ENCODE assay signal across 8 mouse cellular contexts in the genomic region with DNA sequence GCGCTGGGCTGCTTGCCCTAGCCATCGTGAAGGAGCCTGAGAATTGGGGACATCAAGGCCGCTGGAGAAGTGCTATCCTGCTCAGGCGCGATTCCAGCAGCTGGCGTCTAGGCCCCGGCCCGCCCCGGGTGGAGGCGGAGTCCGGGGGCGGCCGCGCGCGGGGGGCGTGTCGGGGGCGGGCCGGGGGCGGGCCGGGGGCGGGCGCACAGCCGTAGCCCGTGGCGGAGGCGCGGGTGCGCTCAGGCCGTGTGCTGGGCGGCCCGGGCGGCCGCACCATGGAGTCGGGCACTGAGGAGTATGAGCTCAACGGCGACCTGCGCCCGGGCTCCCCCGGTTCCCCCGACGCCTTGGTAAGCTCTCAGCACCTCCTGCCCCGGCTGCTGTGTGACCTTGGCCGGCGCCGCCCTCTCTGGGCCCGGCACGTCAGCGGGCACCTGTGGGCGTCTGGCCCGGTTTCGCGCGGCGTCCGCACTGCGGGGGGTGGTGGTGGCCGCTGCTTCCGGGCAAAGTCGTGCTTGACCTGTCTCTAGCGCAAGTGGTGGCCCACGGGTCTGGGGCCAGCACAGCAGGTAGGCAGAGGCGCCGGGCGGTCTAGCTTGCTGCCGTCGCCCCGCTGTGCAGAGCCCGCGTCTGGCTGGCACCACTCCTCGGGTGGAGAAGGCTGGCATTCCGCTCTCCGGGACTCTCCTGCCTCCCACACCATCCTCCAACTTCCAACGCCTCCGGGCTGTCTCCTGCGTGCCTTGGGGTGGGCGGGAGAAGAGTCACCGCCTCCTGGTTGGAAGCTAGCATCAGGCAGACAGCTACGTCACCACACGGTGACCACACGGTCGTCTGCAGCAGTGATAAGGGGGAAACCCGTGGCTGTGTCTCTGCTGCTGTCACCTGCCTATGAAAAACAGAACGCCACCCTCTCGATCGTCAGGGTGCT. TPM values are rescaled to one million over a fixed set of nuclear protein-coding genes. Genes with fewer than 3 reads are reported as not detected.
DNase-seq lines count a peak whose midpoint lies in the region; ATAC-seq and TF ChIP-seq lines count a peak whose summit lies in the region.

Ninj1 (plus strand) TSS at position 198 of the 931 bp plus-strand sequence.

- no peaks in the 10 kb centered on the region for H3K9me3 ChIP-seq in hindbrain, embryonic 16.5 days (ENCODE audit: control insufficient read depth, low read length)

- peak; percentile 56 to 76 for DNase-seq in cerebellum, postnatal 4 days (ENCODE audit: low spot score in 2 of 2)
- DNase-seq in gastrocnemius, adult 2 months = peak; percentile 94
- DNase-seq in left cerebral cortex, postnatal 10 days (ENCODE audit: extremely low spot score in 1 of 2, low spot score in 2 of 2) = peak; percentile 68 to 91
- DNase-seq in right cerebral cortex, postnatal 10 days (ENCODE audit: low spot score in 2 of 2) = peak; percentile 88 to 91
- peak; percentile 87 for DNase-seq in urinary bladder, postnatal 14 days (ENCODE audit: low spot score)

- intact Hi-C loops in gastrocnemius, adult 2 months (cut with DNase I) = no loop called here
- intact Hi-C loops in left cerebral cortex, postnatal 10 days (cut with DNase I) = no loop called here

- H3K27me3 ChIP-seq in hindbrain, embryonic 16.5 days (replicated peaks; ENCODE audit: control insufficient read depth, insufficient read depth, low read length) = no peaks in the 10 kb centered on the region

- ATAC-seq in activated CD4-positive, CD25-positive, alpha-beta regulatory T cell, adult 4 months = peak; percentile 92
- ATAC-seq in hindbrain, embryonic 16.5 days = peak; percentile 93
- ATAC-seq in megakaryocyte progenitor cell, adult 5-6 weeks (replicated peaks; ENCODE audit: poor library complexity) = peak; percentile 80

- no peak for TF ChIP-seq CTCF in gastrocnemius, adult 2 months (IDR thresholded peaks at IDR 0.05)

- H3K27ac ChIP-seq in gastrocnemius, adult 2 months = peak within 1 kb of the TSS; percentile 93
- H3K27ac ChIP-seq in hindbrain, embryonic 16.5 days (ENCODE audit: low read depth, low read length) = peak within 1 kb of the TSS; percentile 52

- H3K4me2 ChIP-seq in hindbrain, embryonic 16.5 days (ENCODE audit: low read length) = peak within 1 kb of the TSS; percentile 85

- H3K4me3 ChIP-seq in gastrocnemius, adult 2 months = peak within 1 kb of the TSS; percentile 96
- H3K4me3 ChIP-seq in hindbrain, embryonic 16.5 days (ENCODE audit: low read length) = peak within 1 kb of the TSS; percentile 57

- H3K9ac ChIP-seq in hindbrain, embryonic 16.5 days (ENCODE audit: low read depth, low read length) = peak within 1 kb of the TSS; percentile 68

- peaks cover 26% of the 10 kb centered on the region for H3K4me1 ChIP-seq in hindbrain, embryonic 16.5 days (ENCODE audit: control insufficient read depth, insufficient read depth, low read depth, low read length)

- H3K36me3 ChIP-seq in hindbrain, embryonic 16.5 days (ENCODE audit: control insufficient read depth, insufficient read depth, low read length) = no peaks in the 10 kb centered on the region

- WGBS in hindbrain, embryonic 16.5 days = under 1% methylated on average over 66 of the region's 87 CpGs

RNA-seq across cellular contexts. Expression of gene Ninj1, which starts in this region (rescaled TPM):
- 10 to 100 TPM; 30.1 to 36.9 TPM for polyA plus RNA-seq in activated CD4-positive, CD25-positive, alpha-beta regulatory T cell, adult 4 months (2017; shearing (Covaris generic))
- total RNA-seq in gastrocnemius, adult 2 months (2021) = 10 to 100 TPM; 17.2 to 18.7 TPM
- 35.5 and 40.2 TPM in 2 replicates for polyA plus RNA-seq in hindbrain, embryonic 16.5 days (2015; fragmentation: Nextera tagmentation; extraction: Ambion mirVana)
- 10 to 100 TPM; 23.8 to 23.9 TPM for total RNA-seq in left cerebral cortex, postnatal 10 days (2021)
- total RNA-seq in megakaryocyte progenitor cell, adult 5-6 weeks (2015) = 68.2 and 69.6 TPM in 2 replicates
- 38.4 and 38.8 TPM in 2 replicates for total RNA-seq in megakaryocyte progenitor cell, adult 5-6 weeks (2017)

Comparison
In these comparisons a context has a peak if more than half of its experiments do, and no peak if none do; other contexts are left out.
1. Peak in every context shown above with its lines: DNase-seq, ATAC-seq, H3K4me3 ChIP-seq and H3K27ac ChIP-seq.